Mouse (Mus musculus): Measurements from ENCODE around the gene Id2. TPM values are rescaled to one million over a fixed set of nuclear protein-coding genes. Genes with fewer than 3 reads are reported as not detected.

Gene Id2
- polyA plus RNA-seq, 1 experiment from 2014 or later: 754 TPM

GRCm38 (mm10) chr12:25093241-25093774, 3.6 kb downstream of the Id2 start:
- ATAC-seq (replicated peaks; ENCODE audit: low FRiP score, low read depth): no peak
- no peaks in the 10 kb centered on the region for H3K27me3 ChIP-seq (ENCODE audit: insufficient read depth, low read length)
- H3K9ac ChIP-seq (ENCODE audit: low read depth, low read length): peak overlapping the region; percentile 52
- H3K4me1 ChIP-seq (replicated peaks; ENCODE audit: insufficient read depth, low read length): peaks cover 11% of the 10 kb centered on the region; the same call in 1 of the 2 replicates
- WGBS: 7% methylated on average over 11 of the region's 11 CpGs
- peak overlapping the region; percentile 67 for H3K4me2 ChIP-seq (ENCODE audit: low read length)
- no peaks in the 10 kb centered on the region for H3K36me3 ChIP-seq (ENCODE audit: insufficient read depth, low read length)
- peak overlapping the region; percentile 88 for H3K4me3 ChIP-seq (replicated peaks; ENCODE audit: low read depth, low read length)
- DNase-seq (ENCODE audit: low spot score): no peak
- H3K27ac ChIP-seq: peak overlapping the region; percentile 80
- no peak for TF ChIP-seq CTCF (IDR thresholded peaks at IDR 0.05; ENCODE audit: low read depth)
- H3K9me3 ChIP-seq (replicated peaks; ENCODE audit: low read length): no peaks in the 10 kb centered on the region

GRCm38 (mm10) chr12:25092751-25093211, 4.2 kb downstream of the Id2 start:
- peak overlapping the region; percentile 80 for H3K27ac ChIP-seq
- no peaks in the 10 kb centered on the region for H3K36me3 ChIP-seq (ENCODE audit: insufficient read depth, low read length)
- H3K4me3 ChIP-seq (replicated peaks; ENCODE audit: low read depth, low read length): peak overlapping the region; percentile 88
- peak overlapping the region; percentile 67 for H3K4me2 ChIP-seq (ENCODE audit: low read length)
- no peak for TF ChIP-seq CTCF (IDR thresholded peaks at IDR 0.05; ENCODE audit: low read depth)
- H3K4me1 ChIP-seq (replicated peaks; ENCODE audit: insufficient read depth, low read length): peaks cover 5% of the 10 kb centered on the region; the same call in 1 of the 2 replicates
- peak; percentile 62 for DNase-seq (ENCODE audit: low spot score)
- peak overlapping the region; percentile 52 for H3K9ac ChIP-seq (ENCODE audit: low read depth, low read length)
- no peaks in the 10 kb centered on the region for H3K9me3 ChIP-seq (replicated peaks; ENCODE audit: low read length)
- WGBS: 2% methylated on average over 17 of the region's 17 CpGs
- H3K27me3 ChIP-seq (ENCODE audit: insufficient read depth, low read length): no peaks in the 10 kb centered on the region
- ATAC-seq (replicated peaks; ENCODE audit: low FRiP score, low read depth): peak; percentile 51

GRCm38 (mm10) chr12:25092027-25092704, 4.8 kb downstream of the Id2 start:
- Histone ChIP-seq H3K4me2 (ENCODE audit: low read length) (peak overlapping the region; percentile 67), H3K36me3 (ENCODE audit: insufficient read depth, low read length) (no peaks in the 10 kb centered on the region), H3K9ac (ENCODE audit: low read depth, low read length) (peak overlapping the region; percentile 52; the same call in 1 of the 2 replicates), H3K4me3 (replicated peaks; ENCODE audit: low read depth, low read length) (peak overlapping the region; percentile 88), H3K27ac (peak overlapping the region; percentile 80), H3K9me3 (replicated peaks; ENCODE audit: low read length) (no peaks in the 10 kb centered on the region), H3K4me1 (replicated peaks; ENCODE audit: insufficient read depth, low read length) (peaks cover 3% of the 10 kb centered on the region), H3K27me3 (ENCODE audit: insufficient read depth, low read length) (no peaks in the 10 kb centered on the region)
- 6% methylated on average over 25 of the region's 25 CpGs for WGBS
- DNase-seq (ENCODE audit: low spot score) (peak; percentile 95), ATAC-seq (replicated peaks; ENCODE audit: low FRiP score, low read depth) (peak; percentile 60)
- peak; percentile 100 for TF ChIP-seq CTCF (IDR thresholded peaks at IDR 0.05; ENCODE audit: low read depth)

- no peak for TF ChIP-seq CTCF (IDR thresholded peaks at IDR 0.05; ENCODE audit: low read depth)
- DNase-seq (ENCODE audit: low spot score) (no peak), ATAC-seq (replicated peaks; ENCODE audit: low FRiP score, low read depth) (no peak)
- no peak overlapping the region for H3K4me3 ChIP-seq (replicated peaks; ENCODE audit: low read depth, low read length)
- H3K4me1 ChIP-seq (replicated peaks; ENCODE audit: insufficient read depth, low read length): peaks cover 3% of the 10 kb centered on the region
- H3K27ac ChIP-seq: no peak overlapping the region
- H3K27me3 ChIP-seq (ENCODE audit: insufficient read depth, low read length): no peaks in the 10 kb centered on the region
- no peak overlapping the region for H3K9ac ChIP-seq (ENCODE audit: low read depth, low read length)
- 65% methylated on average over 1 of the region's 1 CpGs for WGBS
- H3K4me2 ChIP-seq (ENCODE audit: low read length): no peak overlapping the region
- no peaks in the 10 kb centered on the region for H3K36me3 ChIP-seq (ENCODE audit: insufficient read depth, low read length)
- no peaks in the 10 kb centered on the region for H3K9me3 ChIP-seq (replicated peaks; ENCODE audit: low read length)
These were observed 7.5 kb downstream of the Id2 start for GRCm38 (mm10) chr12:25089433-25089832.

- H3K9me3 ChIP-seq (replicated peaks; ENCODE audit: low read length): no peaks in the 10 kb centered on the region
- H3K4me3 ChIP-seq (replicated peaks; ENCODE audit: low read depth, low read length): no peak overlapping the region
- 35% methylated on average over 4 of the region's 4 CpGs for WGBS
- ATAC-seq (replicated peaks; ENCODE audit: low FRiP score, low read depth) (no peak), DNase-seq (ENCODE audit: low spot score) (no peak)
- H3K4me2 ChIP-seq (ENCODE audit: low read length): no peak overlapping the region
- no peaks in the 10 kb centered on the region for H3K27me3 ChIP-seq (ENCODE audit: insufficient read depth, low read length)
- H3K4me1 ChIP-seq (replicated peaks; ENCODE audit: insufficient read depth, low read length): peaks cover 6% of the 10 kb centered on the region; the same call in 1 of the 2 replicates
- H3K36me3 ChIP-seq (ENCODE audit: insufficient read depth, low read length): no peaks in the 10 kb centered on the region
- TF ChIP-seq CTCF (IDR thresholded peaks at IDR 0.05; ENCODE audit: low read depth): no peak
- no peak overlapping the region for H3K27ac ChIP-seq
- no peak overlapping the region for H3K9ac ChIP-seq (ENCODE audit: low read depth, low read length)
These were observed 10.0 kb downstream of the Id2 start for GRCm38 (mm10) chr12:25086966-25087365.

GRCm38 (mm10) chr12:25083260-25084178, 13.4 kb downstream of the Id2 start:
- 36% methylated on average over 26 of the region's 26 CpGs for WGBS
- no peak overlapping the region for H3K4me3 ChIP-seq (replicated peaks; ENCODE audit: low read depth, low read length)
- no peaks in the 10 kb centered on the region for H3K36me3 ChIP-seq (ENCODE audit: insufficient read depth, low read length)
- H3K27me3 ChIP-seq (ENCODE audit: insufficient read depth, low read length): no peaks in the 10 kb centered on the region
- ATAC-seq (replicated peaks; ENCODE audit: low FRiP score, low read depth): no peak; the same call in 1 of the 2 replicates
- peaks cover 6% of the 10 kb centered on the region; the same call in 1 of the 2 replicates for H3K4me1 ChIP-seq (replicated peaks; ENCODE audit: insufficient read depth, low read length)
- DNase-seq (ENCODE audit: low spot score): peak; percentile 29
- no peak overlapping the region for H3K9ac ChIP-seq (ENCODE audit: low read depth, low read length)
- H3K9me3 ChIP-seq (replicated peaks; ENCODE audit: low read length): no peaks in the 10 kb centered on the region
- H3K4me2 ChIP-seq (ENCODE audit: low read length): peak overlapping the region; percentile 27
- H3K27ac ChIP-seq: no peak overlapping the region
- TF ChIP-seq CTCF (IDR thresholded peaks at IDR 0.05; ENCODE audit: low read depth): no peak

All from kidney, postnatal 0 days (tissue).